Mouse (Mus musculus): ENCODE measurements around the gene Mgea5.
A peak's percentile ranks its signal among the peaks of the same experiment; 100 is the strongest.

The Mgea5 gene

GRCm38 (mm10) chr19:45796061-45796556 lies 12.5 kb upstream of the Mgea5 start:
- no peak for DNase-seq (ENCODE audit: low read depth, low spot score)

- no peak for DNase-seq (ENCODE audit: low read depth, low spot score)
Measured at GRCm38 (mm10) chr19:45795406-45795944, 11.8 kb upstream of the Mgea5 start.

- DNase-seq (ENCODE audit: low read depth, low spot score): no peak
Measured at GRCm38 (mm10) chr19:45794718-45795117, 11.1 kb upstream of the Mgea5 start.

GRCm38 (mm10) chr19:45792404-45792803 lies 8.8 kb upstream of the Mgea5 start:
- DNase-seq (ENCODE audit: low read depth, low spot score): no peak

- no peak for DNase-seq (ENCODE audit: low read depth, low spot score)
Measured at GRCm38 (mm10) chr19:45789888-45790874, 6.5 kb upstream of the Mgea5 start.

- no peak for DNase-seq (ENCODE audit: low read depth, low spot score)
Measured at GRCm38 (mm10) chr19:45789365-45789764, 5.7 kb upstream of the Mgea5 start.

GRCm38 (mm10) chr19:45788337-45788736 lies 4.7 kb upstream of the Mgea5 start:
- DNase-seq (ENCODE audit: low read depth, low spot score): no peak

- no peak for DNase-seq (ENCODE audit: low read depth, low spot score)
Measured at GRCm38 (mm10) chr19:45787450-45787849, 3.8 kb upstream of the Mgea5 start.

GRCm38 (mm10) chr19:45785470-45785869 lies 1.8 kb upstream of the Mgea5 start:
- DNase-seq (ENCODE audit: low read depth, low spot score): no peak

- no peak for DNase-seq (ENCODE audit: low read depth, low spot score)
Measured at GRCm38 (mm10) chr19:45783933-45784576, 418 bp upstream of the Mgea5 start.

- peak; percentile 63 for DNase-seq (ENCODE audit: low read depth, low spot score)
Measured at GRCm38 (mm10) chr19:45782315-45783001, 1.2 kb downstream of the Mgea5 start.

- DNase-seq (ENCODE audit: low read depth, low spot score): no peak
Measured at GRCm38 (mm10) chr19:45781676-45782075, 2.0 kb downstream of the Mgea5 start.

- DNase-seq (ENCODE audit: low read depth, low spot score): no peak
Measured at GRCm38 (mm10) chr19:45780350-45780915, 3.2 kb downstream of the Mgea5 start.

GRCm38 (mm10) chr19:45775486-45775885 lies 8.2 kb downstream of the Mgea5 start:
- DNase-seq (ENCODE audit: low read depth, low spot score): no peak

- no peak for DNase-seq (ENCODE audit: low read depth, low spot score)
Measured at GRCm38 (mm10) chr19:45771501-45771900, 12.1 kb downstream of the Mgea5 start.

- no peak for DNase-seq (ENCODE audit: low read depth, low spot score)
Measured at GRCm38 (mm10) chr19:45760810-45761209, 22.8 kb downstream of the Mgea5 start.

- DNase-seq (ENCODE audit: low read depth, low spot score): no peak
Measured at GRCm38 (mm10) chr19:45758671-45759070, 25.0 kb downstream of the Mgea5 start.

GRCm38 (mm10) chr19:45753551-45753950 lies 30.1 kb downstream of the Mgea5 start:
- DNase-seq (ENCODE audit: low read depth, low spot score): no peak

GRCm38 (mm10) chr19:45751881-45752280 lies 31.8 kb downstream of the Mgea5 start:
- DNase-seq (ENCODE audit: low read depth, low spot score): no peak

- DNase-seq (ENCODE audit: low read depth, low spot score): peak; percentile 74
Measured at GRCm38 (mm10) chr19:45749243-45750043, 34.2 kb downstream of the Mgea5 start, which contains the start of gene Npm3. Npm3 (minus strand) TSS chr19:45749591.

All from forelimb bud, embryonic 11.5 days (tissue).